Mouse (Mus musculus) liver, postnatal 0 days (tissue): Measurements from ENCODE around the gene Gpnmb. TPM values are rescaled to one million over a fixed set of nuclear protein-coding genes. Genes with fewer than 3 reads are reported as not detected.

Experiments used
- ATAC-seq: fragments of 200-750 bp; cut with Nextera tagmentation; 2 replicates; pipeline ENCODE4 v1.8.0; 2017; ENCODE audit warnings: mild to moderate bottlenecking, moderate library complexity
- DNase-seq: peaks from one replicate; pipeline ENCODE4 v3.0.0-alpha.2; 2016
- H3K27ac ChIP-seq: fragments of 300-500 bp; sonication (generic); 2 replicates; pipeline ENCODE4 v1.5.1; 2014; ENCODE audit warnings: antibody characterized with exemption, moderate library complexity, mild to moderate bottlenecking, low read depth
- H3K27me3 ChIP-seq: fragments of 300-500 bp; sonication (generic); 2 replicates; pipeline ENCODE4 v1.6.1; 2014; ENCODE audit warnings: low read length, control low read depth, mixed read lengths; ENCODE audit not compliant: insufficient read depth
- H3K36me3 ChIP-seq: fragments of 300-500 bp; sonication (generic); replicated peaks from 2 replicates; pipeline ENCODE4 v1.6.1; 2014; ENCODE audit warnings: mild to moderate bottlenecking, control low read depth, low read length, moderate library complexity, mixed read lengths; ENCODE audit not compliant: insufficient read depth
- H3K4me1 ChIP-seq: fragments of 300-500 bp; sonication (generic); 2 replicates; pipeline ENCODE4 v1.6.1; 2014; ENCODE audit warnings: antibody characterized with exemption, mild to moderate bottlenecking, control low read depth; ENCODE audit not compliant: insufficient read depth
- H3K4me2 ChIP-seq: fragments of 300-500 bp; sonication (generic); 2 replicates; pipeline ENCODE4 v1.6.1; 2014; ENCODE audit warnings: low read depth, mild to moderate bottlenecking, low read length, moderate library complexity, mixed read lengths
- H3K4me3 ChIP-seq: fragments of 300-500 bp; sonication (generic); 2 replicates; pipeline ENCODE4 v1.5.1; 2014; ENCODE audit warnings: low read depth, low read length
- H3K9ac ChIP-seq: fragments of 300-500 bp; sonication (generic); replicated peaks from 2 replicates; pipeline ENCODE4 v1.6.1; 2014; ENCODE audit warnings: mild to moderate bottlenecking, moderate library complexity
- H3K9me3 ChIP-seq: fragments of 300-500 bp; sonication (generic); 2 replicates; pipeline ENCODE4 v1.6.1; 2016; ENCODE audit warnings: mild to moderate bottlenecking, control low read depth, low read length, mixed read lengths
- CTCF ChIP-seq: sonication (generic); IDR thresholded peaks from 2 replicates; pipeline ENCODE4 v1.5.1; 2016; ENCODE audit warnings: antibody characterized with exemption, low read depth
- EP300 ChIP-seq: IDR thresholded peaks from 2 replicates; pipeline ENCODE4 v1.6.1; 2016; ENCODE audit warnings: antibody characterized with exemption, low read depth, mild to moderate bottlenecking
- WGBS: fragments of 180-500 bp; shearing (Covaris S2); extraction: QIAGEN DNeasy Blood & Tissue Kit; methylation state at CpG from one replicate; pipeline ENCODE4 v1.1.7; 2014; ENCODE audit not compliant: insufficient replicate concordance; 5-methylcytosine and 5-hydroxymethylcytosine counted together
- polyA plus RNA-seq: library from polyadenylated mRNA; unstranded; fragments of >200 nt; fragmentation: Nextera tagmentation; extraction: Ambion mirVana; gene quantifications from 2 replicates; pipeline ENCODE4 v1.2.1, GENCODE M21; 2015

The Gpnmb gene
- polyA plus RNA-seq, 1 experiment from 2014 or later: 0.53 TPM

DNA sequence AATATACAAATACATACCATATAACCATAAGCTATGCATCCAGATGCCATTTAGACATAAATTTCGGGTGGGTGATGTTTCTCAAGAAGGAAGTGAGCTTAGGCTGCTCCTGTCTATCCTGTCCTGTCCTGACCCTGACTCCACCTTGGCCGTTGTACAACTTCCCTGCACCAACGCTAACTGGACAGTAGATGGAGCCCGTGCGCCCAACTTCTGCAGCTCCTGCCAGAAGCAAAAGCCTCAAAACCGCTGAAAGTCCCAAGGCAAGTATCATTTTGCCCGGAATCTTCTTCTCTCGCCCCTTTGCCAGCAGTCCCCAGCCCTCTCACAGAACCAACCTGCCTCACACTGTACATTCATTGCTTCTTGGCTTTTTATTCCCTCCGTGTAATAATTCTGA, 28.4 kb upstream of the Gpnmb start:
- Histone ChIP-seq H3K4me2 (peak overlapping the region; percentile 65), H3K9me3 (no peaks in the 10 kb centered on the region), H3K4me1 (0 out of 2 replicates have a peak, but pooled peaks cover 5% of the 10 kb centered on the region), H3K4me3 (peak overlapping the region; percentile 22), H3K27ac (no peak overlapping the region), H3K9ac (no peak overlapping the region), H3K36me3 (no peaks in the 10 kb centered on the region), H3K27me3 (no peaks in the 10 kb centered on the region)
- TF ChIP-seq EP300: no peak
- peak; percentile 88 for TF ChIP-seq CTCF
- ATAC-seq (no peak), DNase-seq (peak; percentile 73)
- WGBS: under 1% methylated on average over 9 of the region's 9 CpGs

DNA sequence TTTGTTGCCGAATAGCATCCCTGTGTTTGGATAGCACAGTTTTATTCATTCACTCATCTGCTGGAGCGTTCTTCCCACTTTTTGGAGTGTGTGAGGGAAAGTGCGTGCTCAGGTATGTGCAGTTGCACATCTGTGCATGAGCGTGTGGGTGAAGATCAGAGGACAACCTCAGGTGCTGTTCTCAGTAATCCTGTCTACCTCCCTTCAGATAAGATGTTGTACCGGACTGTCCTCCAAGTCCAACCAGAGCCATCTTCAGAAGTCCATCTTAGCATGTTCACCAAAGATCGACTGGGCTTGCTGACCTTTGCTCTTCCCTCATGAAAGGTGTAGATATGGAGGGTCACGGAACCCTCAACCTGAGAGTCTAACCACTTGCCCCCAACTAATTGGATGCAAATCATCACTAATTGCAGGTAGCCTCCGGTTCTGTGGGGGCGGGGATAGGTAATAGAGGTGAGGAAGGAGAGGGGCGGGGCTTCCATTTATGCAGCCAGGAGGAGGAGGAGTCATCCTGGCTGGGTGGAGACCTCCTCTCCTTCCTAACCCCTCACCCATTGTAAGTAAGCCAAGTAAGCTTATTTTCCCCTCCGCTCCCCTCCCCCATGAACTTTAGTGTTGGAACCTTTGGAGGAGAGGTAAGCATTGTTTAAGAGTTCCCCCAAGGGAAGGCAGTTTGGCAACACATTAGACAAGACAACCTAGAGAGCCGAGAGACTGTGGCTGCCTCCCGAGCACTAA, 27.8 kb upstream of the Gpnmb start:
- no peak for TF ChIP-seq CTCF
- H3K4me3 ChIP-seq: peak overlapping the region; percentile 22
- peak overlapping the region; percentile 65 for H3K4me2 ChIP-seq
- no peak overlapping the region for H3K9ac ChIP-seq
- WGBS: 27% methylated on average over 13 of the region's 13 CpGs
- DNase-seq: no peak
- H3K9me3 ChIP-seq: no peaks in the 10 kb centered on the region
- 0 out of 2 replicates have a peak, but pooled peaks cover 5% of the 10 kb centered on the region for H3K4me1 ChIP-seq
- ATAC-seq: no peak
- H3K36me3 ChIP-seq: no peaks in the 10 kb centered on the region
- H3K27me3 ChIP-seq: no peaks in the 10 kb centered on the region
- H3K27ac ChIP-seq: no peak overlapping the region

DNA sequence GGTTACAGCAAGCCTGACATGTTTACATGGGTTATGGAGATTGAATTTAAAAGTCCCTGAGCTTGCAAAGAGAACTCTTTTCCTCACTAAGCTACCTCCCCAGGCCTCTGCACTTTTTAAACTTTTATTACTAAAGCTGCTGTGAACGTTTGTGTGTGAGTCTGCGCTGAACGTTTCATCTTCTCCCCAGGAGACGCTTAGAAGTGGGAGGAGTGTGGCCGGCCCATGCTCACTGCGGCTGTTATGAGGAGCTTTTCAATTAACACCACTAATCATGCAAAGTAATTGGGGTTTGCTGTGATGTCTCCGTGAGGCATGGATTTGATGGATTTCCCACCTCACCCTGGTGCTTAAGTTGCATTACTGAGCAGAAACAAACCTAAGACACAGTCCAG, 27.2 kb upstream of the Gpnmb start:
- DNase-seq (no peak), ATAC-seq (no peak)
- Histone ChIP-seq H3K4me2 (peak overlapping the region; percentile 65), H3K4me3 (no peak overlapping the region), H3K4me1 (0 out of 2 replicates have a peak, but pooled peaks cover 5% of the 10 kb centered on the region), H3K36me3 (no peaks in the 10 kb centered on the region), H3K27ac (no peak overlapping the region), H3K9me3 (no peaks in the 10 kb centered on the region), H3K9ac (no peak overlapping the region), H3K27me3 (no peaks in the 10 kb centered on the region)
- no peak for TF ChIP-seq CTCF
- no peak for TF ChIP-seq EP300
- 55% methylated on average over 7 of the region's 7 CpGs for WGBS

DNA sequence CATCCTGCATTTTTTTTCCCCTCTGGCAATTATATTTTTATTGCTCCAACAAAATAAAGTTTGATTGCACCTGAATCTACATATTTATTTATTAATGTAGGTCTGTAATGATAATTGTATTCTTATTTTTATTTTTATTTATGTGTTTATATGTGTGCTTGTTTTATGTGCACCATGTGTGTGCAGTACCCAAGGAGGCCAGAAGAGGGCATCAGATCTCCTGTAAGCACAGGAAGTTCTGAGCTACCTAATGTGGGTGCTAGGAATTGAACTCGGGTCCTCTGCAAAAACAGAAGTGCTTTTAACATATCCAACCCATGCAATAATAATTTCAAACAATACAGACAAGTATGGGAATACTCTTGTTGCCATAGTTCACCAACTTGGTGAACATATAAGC, 26.7 kb upstream of the Gpnmb start:
- Histone ChIP-seq H3K9ac (no peak overlapping the region), H3K4me1 (0 out of 2 replicates have a peak, but pooled peaks cover 5% of the 10 kb centered on the region), H3K27ac (no peak overlapping the region), H3K9me3 (no peaks in the 10 kb centered on the region), H3K4me2 (no peak overlapping the region), H3K36me3 (no peaks in the 10 kb centered on the region), H3K4me3 (no peak overlapping the region), H3K27me3 (no peaks in the 10 kb centered on the region)
- DNase-seq (no peak), ATAC-seq (no peak)
- 62% methylated on average over 1 of the region's 1 CpGs for WGBS
- peak; percentile 39; the same call in 1 of the 2 replicates for TF ChIP-seq CTCF
- TF ChIP-seq EP300: no peak

DNA sequence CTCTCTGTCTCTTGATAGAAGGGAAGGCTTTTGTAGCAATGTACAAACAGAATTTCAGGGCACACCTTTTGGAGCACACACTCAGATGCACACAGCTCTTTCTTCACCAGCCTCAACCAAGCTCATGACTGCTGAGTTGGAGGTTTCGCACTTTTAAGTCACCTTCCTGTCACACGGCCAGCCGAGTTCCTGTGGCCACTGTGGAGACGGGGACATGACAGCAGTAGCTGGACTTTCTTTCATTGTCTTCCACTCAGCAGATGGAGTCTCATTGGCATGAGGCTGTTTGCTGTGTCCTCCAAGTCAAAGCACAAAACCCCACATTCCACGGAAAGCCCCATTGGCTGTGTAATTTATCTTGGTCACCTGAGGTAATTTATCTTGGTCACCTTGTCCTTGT, 25.2 kb upstream of the Gpnmb start:
- no peaks in the 10 kb centered on the region for H3K36me3 ChIP-seq
- no peak overlapping the region for H3K4me2 ChIP-seq
- H3K9ac ChIP-seq: no peak overlapping the region
- 0 out of 2 replicates have a peak, but pooled peaks cover 5% of the 10 kb centered on the region for H3K4me1 ChIP-seq
- DNase-seq: no peak
- no peak overlapping the region for H3K27ac ChIP-seq
- no peaks in the 10 kb centered on the region for H3K27me3 ChIP-seq
- 49% methylated on average over 5 of the region's 5 CpGs for WGBS
- no peak for ATAC-seq
- no peaks in the 10 kb centered on the region for H3K9me3 ChIP-seq
- no peak overlapping the region for H3K4me3 ChIP-seq
- TF ChIP-seq CTCF (no peak), EP300 (no peak)

DNA sequence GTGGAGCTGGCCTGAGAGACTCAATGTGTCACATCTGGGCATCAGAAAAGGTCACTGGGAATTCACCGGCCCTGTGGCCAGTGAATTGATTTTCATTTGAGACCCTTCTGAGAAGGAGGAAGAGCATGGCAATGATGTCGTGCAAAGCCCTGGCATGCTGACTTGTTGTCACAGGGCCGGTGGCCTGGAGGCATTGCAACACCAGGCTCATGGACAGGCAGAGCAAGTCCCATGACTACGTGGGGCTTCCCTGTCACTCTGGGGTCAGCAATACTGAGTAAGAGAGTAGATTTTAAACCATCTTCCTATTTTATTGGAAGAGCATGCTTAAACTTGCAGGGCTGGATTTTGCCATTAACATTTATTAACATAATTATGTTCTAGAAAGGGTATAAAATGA, 23.3 kb upstream of the Gpnmb start:
- Histone ChIP-seq H3K27me3 (no peaks in the 10 kb centered on the region), H3K9me3 (no peaks in the 10 kb centered on the region), H3K4me2 (no peak overlapping the region), H3K4me3 (no peak overlapping the region), H3K27ac (no peak overlapping the region), H3K9ac (no peak overlapping the region), H3K4me1 (0 out of 2 replicates have a peak, but pooled peaks cover 5% of the 10 kb centered on the region), H3K36me3 (no peaks in the 10 kb centered on the region)
- TF ChIP-seq EP300 (no peak), CTCF (no peak)
- ATAC-seq: no peak
- WGBS: 43% methylated on average over 4 of the region's 4 CpGs
- no peak for DNase-seq
